Mouse (Mus musculus) thymus, adult 2 months (tissue): ENCODE results near the gene Qdpr.

ENCODE experiments used
- CTCF ChIP-seq: fragments of 200-500 bp; IDR thresholded peaks from 2 replicates; pipeline ENCODE4 v1.5.1; 2012; ENCODE audit warnings: mild to moderate bottlenecking, control low read depth, low read length, moderate library complexity, borderline replicate concordance; ENCODE audit not compliant: control insufficient read depth, poor library complexity, insufficient read depth; ENCODE audit errors: extremely low read depth
- POLR2A ChIP-seq: fragments of 200-500 bp; IDR thresholded peaks from 2 replicates; pipeline ENCODE4 v1.6.1; 2012; ENCODE audit warnings: mild to moderate bottlenecking, low read length, control low read depth, moderate library complexity; ENCODE audit not compliant: control insufficient read depth, poor library complexity, insufficient read depth; ENCODE audit errors: extremely low read depth

GRCm38 (mm10) chr5:45438301-45438700 lies 11.7 kb downstream of the Qdpr start:
- TF ChIP-seq CTCF (no peak), POLR2A (no peak)
